Mouse (Mus musculus) G1E (cell line): ENCODE measurements around the gene Nxpe4.

Experiments
- CTCF ChIP-seq: IDR thresholded peaks from 2 replicates; pipeline ENCODE4 v1.5.1; 2012; ENCODE audit warnings: low read depth, low read length, inconsistent platforms, mixed read lengths
- GATA2 ChIP-seq: IDR thresholded peaks from 2 replicates; pipeline ENCODE4 v1.6.1; 2012; ENCODE audit warnings: low read depth, low read length, inconsistent platforms, borderline replicate concordance
- POLR2AphosphoS5 ChIP-seq: IDR thresholded peaks from 2 replicates; pipeline ENCODE4 v1.6.1; 2012; ENCODE audit warnings: low read depth, low read length, inconsistent platforms; ENCODE audit not compliant: insufficient replicate concordance

DNA sequence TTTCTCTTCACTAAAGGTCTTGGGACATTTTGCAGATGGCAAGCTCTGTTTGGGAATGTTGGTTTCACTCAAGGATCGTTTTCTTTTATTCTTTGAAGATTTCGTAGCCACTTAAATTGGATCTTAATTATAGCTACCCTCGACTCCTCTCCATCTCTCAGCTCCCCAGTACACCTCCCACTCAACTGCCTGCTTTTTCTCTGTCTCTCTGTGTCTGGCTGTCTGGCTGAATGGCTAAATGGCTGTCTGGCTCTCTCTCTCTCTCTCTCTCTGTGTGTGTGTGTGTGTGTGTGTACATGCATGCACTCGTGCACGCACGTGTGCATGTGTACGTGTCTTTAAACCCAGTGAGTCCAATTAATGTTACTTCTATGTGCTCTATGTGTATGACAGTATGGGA is 19.5 kb downstream of the Nxpe4 start:
- TF ChIP-seq GATA2 = no peak
- no peak for TF ChIP-seq CTCF
- TF ChIP-seq POLR2AphosphoS5 = no peak
